Comparison of ENCODE assay signal across 9 mouse cellular contexts in the genomic region with DNA sequence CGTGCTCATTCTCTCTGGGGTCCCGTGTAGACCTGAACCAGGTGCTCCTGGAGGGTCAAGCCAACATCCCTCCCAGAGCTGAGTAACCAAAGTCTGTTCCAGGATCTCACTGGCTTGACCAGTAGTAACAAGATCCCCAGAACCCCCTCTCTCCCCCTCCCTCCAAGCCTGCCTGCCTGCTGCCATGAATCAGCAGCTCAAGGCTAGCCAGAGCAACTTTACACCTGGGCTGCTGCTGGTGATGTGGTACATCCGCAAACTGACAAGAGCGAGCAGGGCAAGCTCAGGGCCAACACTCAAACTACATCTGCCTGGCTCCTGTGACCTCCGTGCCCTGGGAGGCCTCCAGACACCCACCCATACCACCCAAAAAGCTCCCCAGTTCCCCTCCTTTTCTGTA. TPM values are rescaled to one million over a fixed set of nuclear protein-coding genes. Genes with fewer than 3 reads are reported as not detected.
DNase-seq lines count a peak whose midpoint lies in the region; ATAC-seq and TF ChIP-seq lines count a peak whose summit lies in the region.
"Had no signal": no experiment of that assay in that cellular context is flagged by ENCODE, and none has a peak within 500 bp of the region (broad histone marks: within the 10 kb centered on the region; RNA-seq: fewer than 3 reads in every experiment).

No protein-coding gene starts in this region.

- H3K4me3 ChIP-seq in hindbrain, embryonic 12.5 days = 0 out of 2 replicates have a peak overlapping the region, but pooled peaks have one; percentile 52
- H3K4me3 ChIP-seq in hindbrain, embryonic 11.5 days (ENCODE audit: low read depth, low read length) = no peak overlapping the region
- H3K4me3 ChIP-seq in E14TG2a.4 (replicated peaks; ENCODE audit: low read length) = peak overlapping the region; percentile 85; the same call in 1 of the 2 replicates
- H3K4me3 ChIP-seq in forebrain, embryonic 15.5 days = no peak overlapping the region

- H3K9me3 ChIP-seq in hindbrain, embryonic 12.5 days (replicated peaks) = no peaks in the 10 kb centered on the region
- no peaks in the 10 kb centered on the region for H3K9me3 ChIP-seq in hindbrain, embryonic 11.5 days (ENCODE audit: control insufficient read depth, low read length)
- peaks cover 3% of the 10 kb centered on the region; the same call in 1 of the 2 replicates for H3K9me3 ChIP-seq in E14TG2a.4 (ENCODE audit: low read length)
- H3K9me3 ChIP-seq in forebrain, embryonic 15.5 days = no peaks in the 10 kb centered on the region

- TF ChIP-seq CTCF in E14TG2a.4 (conservative IDR thresholded peaks at IDR 0.05; ENCODE audit: low read length) = no peak

- H3K4me2 ChIP-seq in hindbrain, embryonic 12.5 days (replicated peaks) = no peak overlapping the region
- no peak overlapping the region for H3K4me2 ChIP-seq in hindbrain, embryonic 11.5 days (replicated peaks; ENCODE audit: low read depth, low read length)
- H3K4me2 ChIP-seq in forebrain, embryonic 15.5 days (replicated peaks) = 0 out of 2 replicates have a peak overlapping the region, but pooled peaks have one; percentile 88

- peaks cover 37% of the 10 kb centered on the region for H3K36me3 ChIP-seq in hindbrain, embryonic 12.5 days
- H3K36me3 ChIP-seq in hindbrain, embryonic 11.5 days (ENCODE audit: control insufficient read depth, insufficient read depth, low read length) = 0 out of 2 replicates have a peak, but pooled peaks cover 5% of the 10 kb centered on the region
- peaks cover 35% of the 10 kb centered on the region for H3K36me3 ChIP-seq in E14TG2a.4 (ENCODE audit: insufficient read depth, low read length)
- peaks cover 6% of the 10 kb centered on the region; the same call in 1 of the 2 replicates for H3K36me3 ChIP-seq in forebrain, embryonic 15.5 days

- WGBS in hindbrain, embryonic 12.5 days = 33% methylated on average over 5 of the region's 5 CpGs
- WGBS in hindbrain, embryonic 11.5 days = 32% methylated on average over 5 of the region's 5 CpGs
- 27% methylated on average over 5 of the region's 5 CpGs for WGBS in forebrain, embryonic 15.5 days

- no peak overlapping the region for H3K9ac ChIP-seq in hindbrain, embryonic 12.5 days
- no peak overlapping the region for H3K9ac ChIP-seq in hindbrain, embryonic 11.5 days (ENCODE audit: low read depth, low read length)
- H3K9ac ChIP-seq in forebrain, embryonic 15.5 days (replicated peaks) = no peak overlapping the region
- H3K9ac ChIP-seq: liver, embryonic 14.5 days had no signal

- peaks cover 29% of the 10 kb centered on the region for H3K4me1 ChIP-seq in hindbrain, embryonic 12.5 days
- peaks cover 2% of the 10 kb centered on the region; the same call in 1 of the 2 replicates for H3K4me1 ChIP-seq in hindbrain, embryonic 11.5 days (replicated peaks; ENCODE audit: control insufficient read depth, insufficient read depth, low read length)
- H3K4me1 ChIP-seq in E14TG2a.4 (replicated peaks; ENCODE audit: low read depth, low read length) = peaks cover 38% of the 10 kb centered on the region
- H3K4me1 ChIP-seq in forebrain, embryonic 15.5 days = peaks cover 25% of the 10 kb centered on the region

- H3K27me3 ChIP-seq in hindbrain, embryonic 12.5 days = peaks cover 37% of the 10 kb centered on the region
- H3K27me3 ChIP-seq in hindbrain, embryonic 11.5 days (ENCODE audit: control insufficient read depth, insufficient read depth, low read length) = 0 out of 2 replicates have a peak, but pooled peaks cover 2% of the 10 kb centered on the region
- H3K27me3 ChIP-seq in E14TG2a.4 (ENCODE audit: insufficient read depth, low read length) = peaks cover 83% of the 10 kb centered on the region
- H3K27me3 ChIP-seq in forebrain, embryonic 15.5 days = peaks cover 9% of the 10 kb centered on the region; the same call in 1 of the 2 replicates

- no peak overlapping the region for H3K27ac ChIP-seq in hindbrain, embryonic 12.5 days
- H3K27ac ChIP-seq in hindbrain, embryonic 11.5 days (ENCODE audit: low read depth, low read length) = no peak overlapping the region
- no peak overlapping the region for H3K27ac ChIP-seq in forebrain, embryonic 15.5 days (replicated peaks)
- H3K27ac ChIP-seq: liver, embryonic 14.5 days had no signal

- no peak for ATAC-seq in hindbrain, embryonic 12.5 days (ENCODE audit: low FRiP score)
- no peak for ATAC-seq in hindbrain, embryonic 11.5 days (ENCODE audit: low FRiP score)
- no peak for ATAC-seq in forebrain, embryonic 15.5 days (replicated peaks)

- DNase-seq in cerebellum, adult 11-12 months = peak; percentile 60
- DNase-seq in cerebellum, postnatal 25 days = no peak
- no peak for DNase-seq in hindbrain, embryonic 11.5 days (ENCODE audit: low spot score)
- no peak for DNase-seq in urinary bladder, adult 2 months (ENCODE audit: low spot score)
- DNase-seq in spleen, postnatal 4 days (ENCODE audit: low spot score in 2 of 2) = no peak

RNA-seq across cellular contexts. Expression of a gene that starts 0.9 kb away (rescaled TPM):
- polyA plus RNA-seq in hindbrain, embryonic 12.5 days (2016; fragmentation: Nextera tagmentation; extraction: Ambion mirVana) = 10.0 and 11.4 TPM in 2 replicates
- polyA plus RNA-seq in hindbrain, embryonic 11.5 days (2014; fragmentation: Nextera tagmentation; extraction: Ambion mirVana) = 16.5 and 17.8 TPM in 2 replicates
- polyA plus RNA-seq in forebrain, embryonic 15.5 days (2015; fragmentation: Nextera tagmentation; extraction: Ambion mirVana) = 5.5 and 5.8 TPM in 2 replicates
- 44.5 and 49.8 TPM in 2 replicates for polyA plus RNA-seq in urinary bladder, adult 2 months (2012; rRNA removed)

RNA-seq across cellular contexts. Expression of a gene that starts 8.0 kb away (rescaled TPM):
- polyA plus RNA-seq in hindbrain, embryonic 12.5 days (2016; fragmentation: Nextera tagmentation; extraction: Ambion mirVana) = 39.0 and 41.9 TPM in 2 replicates
- polyA plus RNA-seq in hindbrain, embryonic 11.5 days (2014; fragmentation: Nextera tagmentation; extraction: Ambion mirVana) = 38.5 and 40.4 TPM in 2 replicates
- polyA plus RNA-seq in forebrain, embryonic 15.5 days (2015; fragmentation: Nextera tagmentation; extraction: Ambion mirVana) = 42.8 and 42.9 TPM in 2 replicates
- polyA plus RNA-seq in urinary bladder, adult 2 months (2012; rRNA removed) = 6.6 and 7.5 TPM in 2 replicates

RNA-seq across cellular contexts. Expression of a gene that starts 12.9 kb away (rescaled TPM):
- polyA plus RNA-seq in hindbrain, embryonic 12.5 days (2016; fragmentation: Nextera tagmentation; extraction: Ambion mirVana) = 18.8 and 22.0 TPM in 2 replicates
- polyA plus RNA-seq in hindbrain, embryonic 11.5 days (2014; fragmentation: Nextera tagmentation; extraction: Ambion mirVana) = 9.4 and 10.7 TPM in 2 replicates
- polyA plus RNA-seq in forebrain, embryonic 15.5 days (2015; fragmentation: Nextera tagmentation; extraction: Ambion mirVana) = 31.5 and 38.6 TPM in 2 replicates
- 27.2 and 36.4 TPM in 2 replicates for polyA plus RNA-seq in urinary bladder, adult 2 months (2012; rRNA removed)

RNA-seq across cellular contexts. Expression of a gene that starts 18.5 kb away (rescaled TPM):
- 22.3 and 22.8 TPM in 2 replicates for polyA plus RNA-seq in hindbrain, embryonic 12.5 days (2016; fragmentation: Nextera tagmentation; extraction: Ambion mirVana)
- 17.5 and 17.6 TPM in 2 replicates for polyA plus RNA-seq in hindbrain, embryonic 11.5 days (2014; fragmentation: Nextera tagmentation; extraction: Ambion mirVana)
- polyA plus RNA-seq in forebrain, embryonic 15.5 days (2015; fragmentation: Nextera tagmentation; extraction: Ambion mirVana) = 17.5 and 17.7 TPM in 2 replicates
- polyA plus RNA-seq in urinary bladder, adult 2 months (2012; rRNA removed) = 15.3 and 15.4 TPM in 2 replicates

RNA-seq across cellular contexts. Expression of a gene that starts 39.1 kb away (rescaled TPM):
- 167 and 169 TPM in 2 replicates for polyA plus RNA-seq in hindbrain, embryonic 12.5 days (2016; fragmentation: Nextera tagmentation; extraction: Ambion mirVana)
- 97.4 and 104 TPM in 2 replicates for polyA plus RNA-seq in hindbrain, embryonic 11.5 days (2014; fragmentation: Nextera tagmentation; extraction: Ambion mirVana)
- 113 and 118 TPM in 2 replicates for polyA plus RNA-seq in forebrain, embryonic 15.5 days (2015; fragmentation: Nextera tagmentation; extraction: Ambion mirVana)
- polyA plus RNA-seq in urinary bladder, adult 2 months (2012; rRNA removed) = 171 and 187 TPM in 2 replicates

Comparison
In these comparisons a context has a peak if more than half of its experiments do, and no peak if none do; other contexts are left out.
1. H3K4me3 ChIP-seq: peak in hindbrain, embryonic 12.5 days (single experiment) and E14TG2a.4 (single experiment); none in hindbrain, embryonic 11.5 days (single experiment) and forebrain, embryonic 15.5 days (single experiment).